In the genomic region with DNA sequence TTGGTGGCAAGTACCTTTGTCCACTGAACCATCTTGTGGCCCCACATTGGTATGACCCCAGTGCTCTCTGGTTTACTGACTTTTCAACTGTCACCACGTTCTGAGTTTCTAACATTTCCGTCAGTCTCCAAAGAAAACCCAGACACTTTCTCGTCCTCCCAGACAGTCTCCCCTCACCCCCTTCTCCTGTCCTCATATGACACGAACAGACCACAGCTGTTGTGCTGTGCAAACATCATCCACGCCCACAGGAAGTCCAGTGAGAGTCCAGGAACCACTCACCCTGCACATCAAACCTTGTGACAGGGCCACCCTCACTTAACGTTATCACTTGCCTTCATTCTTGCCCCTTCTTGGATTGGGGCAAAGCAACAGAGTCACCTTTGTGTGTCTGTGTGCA, we compare ENCODE assay signal across 22 mouse cellular contexts. TPM values are rescaled to one million over a fixed set of nuclear protein-coding genes. Genes with fewer than 3 reads are reported as not detected.
A peak's percentile ranks its signal among the peaks of the same experiment; 100 is the strongest.
DNase-seq lines count a peak whose midpoint lies in the region; ATAC-seq lines count a peak whose summit lies in the region.
"Had no signal": no experiment of that assay in that cellular context is flagged by ENCODE, and none has a peak within 500 bp of the region (broad histone marks: within the 10 kb centered on the region; RNA-seq: fewer than 3 reads in every experiment).

No protein-coding gene starts in this region.

- intact Hi-C loops in heart, postnatal 36 days (cut with DNase I): no loop called here

- no peak overlapping the region for H3K4me3 ChIP-seq in heart, embryonic 10.5 days
- no peak overlapping the region for H3K4me3 ChIP-seq in midbrain, embryonic 12.5 days
- no peak overlapping the region for H3K4me3 ChIP-seq in midbrain, embryonic 16.5 days (ENCODE audit: low read depth, low read length)
- H3K4me3 ChIP-seq: erythroblast, embryonic 14.5 days; forebrain, embryonic 15.5 days; gastrocnemius, adult 2 months; limb, embryonic 15.5 days had no signal

- H3K9ac ChIP-seq in midbrain, embryonic 12.5 days (replicated peaks): no peak overlapping the region
- H3K9ac ChIP-seq in midbrain, embryonic 16.5 days (ENCODE audit: low read depth, low read length): no peak overlapping the region
- H3K9ac ChIP-seq: forebrain, embryonic 15.5 days; limb, embryonic 15.5 days had no signal

- H3K27ac ChIP-seq in heart, embryonic 10.5 days: 0 out of 2 replicates have a peak overlapping the region, but pooled peaks have one; percentile 70
- 0 out of 2 replicates have a peak overlapping the region, but pooled peaks have one; percentile 20 for H3K27ac ChIP-seq in midbrain, embryonic 12.5 days (replicated peaks)
- H3K27ac ChIP-seq in midbrain, embryonic 16.5 days (ENCODE audit: low read length): no peak overlapping the region
- H3K27ac ChIP-seq: forebrain, embryonic 15.5 days; gastrocnemius, adult 2 months; hindbrain, postnatal 0 days; limb, embryonic 15.5 days had no signal

- H3K4me1 ChIP-seq in heart, embryonic 10.5 days: peaks cover 17% of the 10 kb centered on the region
- peaks cover 16% of the 10 kb centered on the region for H3K4me1 ChIP-seq in midbrain, embryonic 12.5 days
- peaks cover 6% of the 10 kb centered on the region for H3K4me1 ChIP-seq in midbrain, embryonic 16.5 days (ENCODE audit: control insufficient read depth, insufficient read depth, low read length)

- H3K36me3 ChIP-seq in heart, embryonic 10.5 days: no peaks in the 10 kb centered on the region
- no peaks in the 10 kb centered on the region for H3K36me3 ChIP-seq in midbrain, embryonic 12.5 days
- no peaks in the 10 kb centered on the region for H3K36me3 ChIP-seq in midbrain, embryonic 16.5 days (ENCODE audit: control insufficient read depth, insufficient read depth, low read length)
- H3K36me3 ChIP-seq: forebrain, embryonic 15.5 days; limb, embryonic 15.5 days had no signal

- no peak overlapping the region for H3K4me2 ChIP-seq in midbrain, embryonic 12.5 days (replicated peaks)
- no peak overlapping the region for H3K4me2 ChIP-seq in midbrain, embryonic 16.5 days (ENCODE audit: low read length)
- H3K4me2 ChIP-seq: forebrain, embryonic 15.5 days; limb, embryonic 15.5 days had no signal

- DNase-seq in heart, embryonic 10.5 days (ENCODE audit: low spot score): no peak
- no peak for DNase-seq in heart, postnatal 36 days
- peak; percentile 61 for DNase-seq in kidney, postnatal 10 days
- no peak for DNase-seq in kidney, adult 9 months
- DNase-seq in gastrocnemius, adult 18-20 months (ENCODE audit: low spot score): no peak
- DNase-seq: adrenal gland, adult 2 months; cerebellum, adult 11 months; cerebellum, postnatal 36 days; gastrocnemius, adult 2 months; kidney, adult 8-10 months; layer of hippocampus, adult 9-11 months; spleen, adult 18-20 months had no signal

- no peak for ATAC-seq in midbrain, embryonic 12.5 days (ENCODE audit: low FRiP score, low read depth)
- ATAC-seq in midbrain, embryonic 16.5 days: no peak
- peak; percentile 75 for ATAC-seq in megakaryocyte progenitor cell, adult 5-6 weeks (replicated peaks; ENCODE audit: poor library complexity)
- ATAC-seq: forebrain, embryonic 15.5 days; hindbrain, postnatal 0 days had no signal

- WGBS in heart, embryonic 10.5 days: 40% methylated on average over 6 of the region's 6 CpGs
- 78% methylated on average over 6 of the region's 6 CpGs for WGBS in midbrain, embryonic 12.5 days
- 77% methylated on average over 6 of the region's 6 CpGs for WGBS in midbrain, embryonic 16.5 days

- H3K27me3 ChIP-seq in heart, embryonic 10.5 days (ENCODE audit: insufficient read depth, poor library complexity, severe bottlenecking): peaks cover 21% of the 10 kb centered on the region
- peaks cover 7% of the 10 kb centered on the region; the same call in 1 of the 2 replicates for H3K27me3 ChIP-seq in midbrain, embryonic 12.5 days
- H3K27me3 ChIP-seq in midbrain, embryonic 16.5 days (ENCODE audit: control insufficient read depth, insufficient read depth, low read depth, low read length): no peaks in the 10 kb centered on the region
- H3K27me3 ChIP-seq: forebrain, embryonic 15.5 days; limb, embryonic 15.5 days had no signal

- no peaks in the 10 kb centered on the region for H3K9me3 ChIP-seq in heart, embryonic 10.5 days
- H3K9me3 ChIP-seq in midbrain, embryonic 12.5 days: no peaks in the 10 kb centered on the region
- H3K9me3 ChIP-seq in midbrain, embryonic 16.5 days (replicated peaks; ENCODE audit: control insufficient read depth, low read length, poor library complexity, severe bottlenecking): no peaks in the 10 kb centered on the region
- H3K9me3 ChIP-seq: forebrain, embryonic 15.5 days; limb, embryonic 15.5 days had no signal

RNA-seq across cellular contexts. Expression of a gene that starts 51.4 kb away (rescaled TPM):
- 2.6 and 4.2 TPM in 2 replicates for polyA plus RNA-seq in heart, embryonic 10.5 days (2016; fragmentation: Nextera tagmentation; extraction: Ambion mirVana)
- under 1 TPM; 0.08 TPM for total RNA-seq in heart, postnatal 36 days (2021)
- 2.3 and 3.2 TPM in 2 replicates for polyA plus RNA-seq in midbrain, embryonic 12.5 days (2016; fragmentation: Nextera tagmentation; extraction: Ambion mirVana)
- polyA plus RNA-seq in midbrain, embryonic 16.5 days (2015; fragmentation: Nextera tagmentation; extraction: Ambion mirVana): 3.5 and 3.6 TPM in 2 replicates
- 2.4 and 2.7 TPM in 2 replicates for total RNA-seq in megakaryocyte progenitor cell, adult 5-6 weeks (2015)
- 0.42 and 1.0 TPM in 2 replicates for total RNA-seq in megakaryocyte progenitor cell, adult 5-6 weeks (2017)
- under 1 TPM in 1 of 2 experiments, not detected in 1; 0.09 TPM for total RNA-seq in gastrocnemius, adult 18-20 months (2021)
- total RNA-seq: adrenal gland, adult 2 months; CH12.LX; heart, adult 18-20 months had no signal
- polyA plus RNA-seq: erythroblast, embryonic 14.5 days; thymus, postnatal 0 days had no signal
